Mouse (Mus musculus) embryonic fibroblast, embryonic 13.5 days (primary cell): ENCODE measurements around the gene Mgat5.

Source experiments
- CTCF ChIP-seq: IDR thresholded peaks from 2 replicates; pipeline ENCODE4 v1.5.1; 2011; ENCODE audit warnings: mild to moderate bottlenecking, control low read depth, low read length, moderate library complexity, borderline replicate concordance; ENCODE audit not compliant: insufficient read depth
- POLR2A ChIP-seq: IDR thresholded peaks from 2 replicates; pipeline ENCODE4 v1.6.1; 2011; ENCODE audit warnings: low read depth, mild to moderate bottlenecking, control low read depth, low read length, moderate library complexity

- TF ChIP-seq CTCF (no peak), POLR2A (no peak)
Measured at GRCm38 (mm10) chr1:127482911-127483310, 278.1 kb downstream of the Mgat5 start.
